Mouse (Mus musculus): ENCODE results near the gene Tmem106c. TPM values are rescaled to one million over a fixed set of nuclear protein-coding genes. Genes with fewer than 3 reads are reported as not detected.

Gene Tmem106c
- 10 to 100 TPM; 36.3 to 77.7 TPM for polyA plus RNA-seq (2012; fragmentation: generic; extraction: Trizol)

GRCm38 (mm10) chr15:97963989-97964835 lies at the start of gene Tmem106c:
Gene Tmem106c (plus strand): TSS chr15:97964200.

GRCm38 (mm10) chr15:98003822-98004739 lies 40.1 kb downstream of the Tmem106c start, which contains the start of gene Col2a1:
Gene Col2a1 (minus strand): TSS chr15:98004695.

Other genes with a start within 250 kb of the Tmem106c start
- under 1 TPM; 0.01 to 0.22 TPM for gene Endou, start 232.9 kb upstream of the Tmem106c start, polyA plus RNA-seq (2012; fragmentation: generic; extraction: Trizol)
- 10 to 100 TPM in 1 of 2 experiments, 1 to 10 TPM in 1; 3.0 to 11.6 TPM for gene Rapgef3, start 196.2 kb upstream of the Tmem106c start, polyA plus RNA-seq (2012; fragmentation: generic; extraction: Trizol)
- gene Slc48a1, start 185.7 kb upstream of the Tmem106c start, polyA plus RNA-seq (2012; fragmentation: generic; extraction: Trizol): 100 to 1,000 TPM in 1 of 2 experiments, 10 to 100 TPM in 1; 93.3 to 136 TPM
- 10 to 100 TPM; 64.5 to 86.6 TPM for gene Hdac7, start 119.7 kb upstream of the Tmem106c start, polyA plus RNA-seq (2012; fragmentation: generic; extraction: Trizol)
- 10 to 100 TPM in 1 of 2 experiments, 1 to 10 TPM in 1; 3.6 to 18.0 TPM for gene Vdr, start 53.6 kb upstream of the Tmem106c start, polyA plus RNA-seq (2012; fragmentation: generic; extraction: Trizol)
- 10 to 100 TPM; 17.3 to 25.2 TPM for gene Col2a1, start 40.5 kb downstream of the Tmem106c start, polyA plus RNA-seq (2012; fragmentation: generic; extraction: Trizol)
- gene Pfkm, start 128.4 kb downstream of the Tmem106c start, polyA plus RNA-seq (2012; fragmentation: generic; extraction: Trizol): 100 to 1,000 TPM in 1 of 2 experiments, 10 to 100 TPM in 1; 31.0 to 113 TPM
- gene Senp1, start 129.5 kb downstream of the Tmem106c start, polyA plus RNA-seq (2012; fragmentation: generic; extraction: Trizol): 10 to 100 TPM in 1 of 2 experiments, 1 to 10 TPM in 1; 3.6 to 11.2 TPM
- gene Asb8, start 201.4 kb downstream of the Tmem106c start, polyA plus RNA-seq (2012; fragmentation: generic; extraction: Trizol): 10 to 100 TPM; 18.4 to 40.3 TPM
- gene Ccdc184, start 203.0 kb downstream of the Tmem106c start, polyA plus RNA-seq (2012; fragmentation: generic; extraction: Trizol): 1 to 10 TPM; 2.8 to 6.3 TPM
- not detected for gene Olfr288, start 231.3 kb downstream of the Tmem106c start, polyA plus RNA-seq (2012; fragmentation: generic; extraction: Trizol)

Measured in C3H10T1/2 (cell line).